Mouse (Mus musculus) kidney, postnatal 4 days (tissue): Measurements from ENCODE around the gene A330070K13Rik.

ENCODE experiments used
- DNase-seq, 2 experiments: peaks; one replicate each; pipeline ENCODE4 v3.0.0; 2021; ENCODE audit warnings: mixed read lengths in 2 of 2

Gene A330070K13Rik

DNA sequence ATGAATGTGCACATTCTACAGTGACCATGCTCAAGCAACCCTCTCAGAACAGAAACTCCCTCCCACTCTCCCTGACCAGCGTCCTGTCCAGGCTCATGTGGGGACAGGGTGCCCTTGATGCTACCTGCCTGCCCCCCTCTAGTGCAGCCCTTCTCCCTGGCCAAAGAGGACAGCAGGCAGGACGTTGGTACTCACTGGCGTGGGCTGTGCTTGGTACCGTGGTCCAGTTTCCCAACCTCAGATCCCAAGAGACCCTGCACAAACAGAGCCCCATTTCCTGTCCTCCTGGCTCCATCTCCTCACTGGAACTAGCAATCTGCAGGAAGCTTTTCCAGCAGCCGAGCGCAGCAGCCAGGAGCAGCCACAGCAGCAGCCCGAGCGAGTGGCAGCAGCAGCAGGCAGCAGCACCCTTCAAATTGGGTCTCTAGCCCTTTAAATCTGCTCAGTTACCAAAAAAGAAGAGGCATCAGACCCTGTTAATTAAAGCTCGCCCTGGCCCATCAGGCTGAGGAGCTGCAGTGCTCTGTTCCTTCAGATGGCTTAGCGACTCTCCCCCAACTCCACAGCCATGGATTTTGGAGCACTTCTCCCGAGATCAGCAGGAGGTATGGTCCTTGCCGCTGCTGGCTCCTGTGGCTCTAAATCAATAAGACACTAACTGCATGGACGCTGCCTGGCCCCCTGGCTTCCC, at the start of gene A330070K13Rik:
A330070K13Rik (minus strand) TSS at position 410 of the 691 bp plus-strand sequence.
- DNase-seq, result peak; percentile 24 to 37

DNA sequence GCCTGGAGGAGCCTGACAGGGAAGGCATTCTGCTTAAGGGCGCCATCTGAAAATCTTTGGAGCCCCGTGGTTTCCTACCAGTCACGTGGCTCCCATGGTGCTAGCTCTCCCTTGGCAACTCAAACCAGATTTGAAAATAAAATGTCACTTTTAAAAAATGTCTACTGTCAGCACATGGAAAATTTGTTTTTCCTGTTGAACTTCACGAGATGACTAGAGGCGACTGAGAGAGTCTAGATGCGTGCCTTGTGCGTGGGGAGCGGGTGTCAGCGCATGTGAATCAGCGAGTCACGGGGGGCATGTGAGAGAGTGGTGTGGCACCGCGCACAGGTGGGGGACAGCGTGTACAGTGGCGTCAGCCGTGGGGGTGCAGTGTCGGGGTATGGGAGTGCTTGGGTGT, 27.1 kb upstream of the A330070K13Rik start:
- DNase-seq, result no peak

GRCm38 (mm10) chr5:130409706-130410105, 25.3 kb upstream of the A330070K13Rik start:
- DNase-seq, result no peak

DNA sequence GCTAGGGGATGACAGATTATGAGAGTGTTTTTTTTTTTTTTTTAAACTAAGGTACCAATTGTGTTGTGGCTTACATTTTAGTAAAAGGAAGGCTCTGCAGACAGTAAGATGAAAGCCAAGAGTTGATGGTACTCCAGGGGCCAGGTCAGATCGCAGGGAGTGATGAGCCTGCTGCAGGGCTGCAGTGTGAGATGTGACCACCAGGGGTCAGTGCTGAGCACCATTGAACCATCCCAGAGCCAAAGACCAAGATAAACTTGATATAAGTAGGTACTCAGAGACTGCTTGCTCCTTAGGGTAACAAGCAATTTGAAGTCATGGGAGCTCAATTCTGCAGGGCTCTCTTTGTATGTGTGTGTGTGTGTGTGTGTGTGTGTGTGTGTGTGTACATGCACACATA, 20.8 kb upstream of the A330070K13Rik start:
- DNase-seq, result peak; percentile 71 to 72

- no peak for DNase-seq
Measured at GRCm38 (mm10) chr5:130400136-130400917, 15.9 kb upstream of the A330070K13Rik start.

DNA sequence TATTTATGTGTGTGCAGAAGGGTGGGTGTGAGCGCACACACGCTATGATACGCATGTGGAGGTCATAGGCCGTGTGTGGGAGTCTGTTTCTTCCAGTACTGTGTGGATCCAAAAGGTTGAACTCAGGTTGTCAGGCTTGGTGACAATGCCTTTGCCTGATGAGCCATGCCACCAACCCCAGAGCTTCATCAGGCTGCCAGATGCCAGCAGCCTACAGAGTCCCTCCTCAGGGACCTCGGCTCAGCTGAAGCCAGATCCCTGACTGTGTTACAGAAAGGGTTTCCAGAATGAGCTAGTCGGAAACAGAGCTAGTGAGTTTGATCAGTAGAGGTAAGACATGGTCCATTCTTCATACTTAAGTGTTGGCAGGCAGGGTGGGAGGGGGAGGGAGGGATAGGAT, 10.7 kb upstream of the A330070K13Rik start:
- DNase-seq, result peak in 1 of 2 experiments; percentile 10

GRCm38 (mm10) chr5:130394386-130394785, 10.0 kb upstream of the A330070K13Rik start:
- DNase-seq, result peak; percentile 14 to 19

DNA sequence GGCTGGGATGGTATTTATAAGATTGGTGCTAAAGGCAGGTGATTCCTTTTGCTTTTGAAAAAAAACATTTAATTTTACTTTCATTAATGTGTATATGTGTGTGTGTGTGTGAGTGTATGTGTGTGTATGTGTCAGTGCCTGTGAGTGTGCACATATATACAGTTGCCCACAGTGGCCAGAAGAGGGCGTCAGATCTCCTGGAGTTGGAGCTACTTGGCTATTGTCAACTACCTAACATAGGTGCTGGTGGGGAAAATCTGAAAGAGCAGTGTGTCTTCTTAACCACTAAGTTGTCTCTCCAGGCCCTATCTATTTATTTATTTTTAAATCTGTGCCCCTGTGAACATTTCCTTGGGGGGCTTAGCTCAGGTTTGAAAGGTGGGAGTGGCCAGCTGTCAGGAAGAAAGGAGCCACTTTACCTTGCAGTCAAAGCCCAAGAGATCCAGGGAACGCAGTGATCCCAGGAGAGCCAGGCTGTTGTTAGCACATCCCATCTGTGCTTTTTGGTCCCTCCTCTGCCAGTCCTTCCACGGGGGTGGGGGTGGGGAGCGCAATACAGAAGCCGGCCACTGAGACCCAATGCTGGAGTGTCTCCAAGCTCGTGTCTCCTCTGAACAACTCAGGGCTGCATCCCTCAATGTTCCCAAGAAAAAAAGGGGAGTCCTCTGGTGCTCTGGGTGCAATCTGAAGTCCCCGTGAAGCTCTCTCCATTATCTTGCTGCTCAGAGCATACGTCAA, 9.4 kb upstream of the A330070K13Rik start:
- no peak for DNase-seq

DNA sequence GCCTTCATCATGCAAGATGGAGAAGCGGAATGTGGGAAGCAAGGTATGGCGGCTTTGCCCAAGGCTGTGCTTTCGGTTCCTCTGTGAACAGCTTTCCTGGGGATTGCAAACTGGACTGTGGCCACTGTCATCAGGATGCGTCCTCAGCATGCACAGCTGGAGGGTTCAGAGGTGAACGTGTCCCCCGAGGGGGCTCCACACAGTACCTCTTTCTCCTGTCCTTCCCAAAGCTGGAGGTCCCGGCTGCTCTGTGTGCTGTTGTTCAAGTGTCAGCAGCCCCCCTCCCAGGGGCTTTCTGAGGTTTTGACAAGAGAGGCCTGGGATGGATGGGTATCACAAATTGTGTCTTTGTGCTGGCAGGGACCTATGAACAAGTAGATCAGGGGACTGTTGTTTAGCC, 2.0 kb upstream of the A330070K13Rik start:
- no peak for DNase-seq

- no peak for DNase-seq
Measured at GRCm38 (mm10) chr5:130375411-130375810, 9.0 kb downstream of the A330070K13Rik start.

DNA sequence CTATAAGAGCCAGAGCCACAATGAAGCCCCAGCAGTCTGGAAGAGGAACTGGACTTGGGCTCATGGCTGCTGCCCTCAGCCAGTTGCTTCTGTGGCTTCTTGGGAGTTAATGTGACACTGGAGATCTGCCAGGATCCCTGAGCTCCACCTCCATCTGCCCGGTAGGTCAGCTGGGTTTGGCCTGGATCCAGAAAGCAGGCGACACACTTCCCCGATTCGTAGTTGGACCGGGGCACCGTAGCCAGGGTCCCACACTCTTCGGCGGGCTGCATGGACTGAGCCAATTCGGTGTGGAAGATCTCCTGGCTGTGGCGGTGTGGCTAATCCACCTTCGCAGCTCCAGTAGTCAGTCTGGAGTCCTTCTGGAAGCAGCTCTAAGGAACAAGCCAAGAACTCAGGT, 15.2 kb downstream of the A330070K13Rik start, which contains the start of gene Caln1:
Caln1 (plus strand) TSS at position 219 of the 400 bp plus-strand sequence.
- peak; percentile 35 to 55 for DNase-seq

DNA sequence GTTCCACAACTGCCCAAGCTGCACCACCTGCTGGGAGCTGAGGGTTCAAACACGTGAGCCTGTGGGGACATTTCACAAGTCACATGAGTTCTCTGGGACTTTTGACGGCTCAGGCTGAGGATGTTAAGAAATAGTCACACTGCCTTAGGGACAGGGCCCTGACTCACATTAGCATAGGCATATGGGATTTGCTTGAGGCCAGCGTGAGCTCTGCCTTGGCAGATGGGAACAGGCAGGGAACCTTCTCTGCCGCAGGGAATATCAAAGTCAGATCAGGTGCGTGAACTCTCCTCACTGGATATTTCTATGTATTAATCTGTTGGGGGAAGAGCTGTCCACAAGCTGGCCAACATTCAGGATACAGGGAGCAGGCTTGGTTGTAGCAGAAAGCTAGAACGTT, 16.2 kb downstream of the A330070K13Rik start:
- no peak for DNase-seq

DNA sequence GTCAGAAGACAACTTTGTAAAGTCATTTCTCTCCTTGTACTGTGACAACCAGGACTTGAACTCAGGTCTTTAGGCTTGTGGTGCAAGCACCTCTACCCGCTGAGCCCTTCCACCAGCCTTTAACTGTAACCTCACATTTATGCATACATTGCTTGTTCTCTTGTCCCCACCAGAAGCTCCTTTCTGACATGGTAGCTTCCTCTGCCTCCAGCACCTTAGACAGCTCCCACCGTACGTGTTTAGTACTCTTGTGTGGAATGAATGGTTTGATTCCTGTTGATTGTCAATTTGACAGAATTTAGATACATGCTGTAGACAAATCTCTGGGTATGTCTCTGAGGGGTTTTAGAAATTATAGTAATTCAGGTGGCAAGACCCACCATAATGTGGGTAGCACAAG, 20.7 kb downstream of the A330070K13Rik start:
- peak; percentile 78 to 80 for DNase-seq

- no peak for DNase-seq
Measured at GRCm38 (mm10) chr5:130363111-130363510, 21.3 kb downstream of the A330070K13Rik start.

- peak; percentile 59 to 63 for DNase-seq
Measured at GRCm38 (mm10) chr5:130355223-130355622, 29.2 kb downstream of the A330070K13Rik start.

DNA sequence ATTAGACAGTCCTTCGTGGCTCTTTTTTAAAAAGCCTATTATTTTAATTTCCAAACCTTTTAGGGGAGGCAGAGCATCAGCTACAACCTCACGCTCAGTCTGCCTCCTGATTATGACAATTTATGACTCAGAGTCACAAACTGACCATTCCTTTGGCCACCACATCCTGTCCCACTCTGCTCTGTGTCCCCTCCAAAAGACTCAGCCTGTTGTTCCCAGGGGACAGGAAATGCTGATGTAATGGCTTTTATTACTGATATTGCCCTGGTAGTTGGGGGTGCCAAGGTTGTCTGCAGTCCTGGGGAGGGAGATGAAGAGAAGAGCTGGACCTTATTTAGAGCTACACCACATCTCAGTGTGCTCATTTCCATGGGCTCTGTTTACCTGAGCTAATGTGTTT, 38.6 kb downstream of the A330070K13Rik start:
- no peak for DNase-seq

- no peak for DNase-seq
Measured at GRCm38 (mm10) chr5:130344999-130345398, 39.4 kb downstream of the A330070K13Rik start.

GRCm38 (mm10) chr5:130340656-130341055, 43.8 kb downstream of the A330070K13Rik start:
- DNase-seq, result no peak

DNA sequence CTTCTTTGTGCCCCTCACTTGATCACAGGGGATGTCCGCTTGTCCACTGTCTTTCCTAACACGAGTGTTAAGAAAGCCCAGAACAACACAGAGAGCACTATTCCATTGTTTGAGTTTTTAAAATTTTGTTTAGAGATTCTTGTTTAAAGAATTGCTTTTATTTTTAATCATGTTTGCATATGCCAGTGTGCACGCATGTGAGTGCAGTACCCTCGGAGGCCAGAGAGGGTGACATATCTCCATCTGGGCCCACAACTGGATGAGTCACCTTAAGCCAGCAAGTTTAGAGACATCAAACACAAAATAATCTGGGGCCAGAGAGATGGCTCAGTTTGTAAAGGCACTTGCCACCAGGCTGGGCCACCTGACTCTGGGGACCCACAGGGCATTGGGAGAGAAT, 49.0 kb downstream of the A330070K13Rik start:
- DNase-seq, result no peak

GRCm38 (mm10) chr5:130333971-130334370, 50.5 kb downstream of the A330070K13Rik start:
- DNase-seq, result no peak

DNA sequence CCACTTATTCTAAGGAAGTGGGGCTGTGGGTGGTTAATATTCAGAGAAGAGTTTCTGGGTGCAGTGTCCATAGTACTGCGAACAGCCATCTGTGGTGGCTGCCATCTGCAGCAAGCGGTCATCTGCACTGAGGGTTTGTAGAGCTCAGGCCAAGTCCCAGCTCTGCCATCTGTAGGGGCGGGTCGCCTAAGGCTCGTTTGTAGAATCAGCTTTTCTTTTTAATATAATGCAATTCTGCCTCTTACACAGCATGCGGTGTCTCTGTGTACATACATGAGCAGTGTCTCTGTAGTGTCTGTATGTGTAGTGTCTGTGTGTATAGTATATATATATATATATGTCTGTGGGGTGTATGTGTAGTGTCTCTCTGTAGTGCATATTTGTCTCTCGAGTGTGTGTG, 50.9 kb downstream of the A330070K13Rik start:
- no peak for DNase-seq

DNA sequence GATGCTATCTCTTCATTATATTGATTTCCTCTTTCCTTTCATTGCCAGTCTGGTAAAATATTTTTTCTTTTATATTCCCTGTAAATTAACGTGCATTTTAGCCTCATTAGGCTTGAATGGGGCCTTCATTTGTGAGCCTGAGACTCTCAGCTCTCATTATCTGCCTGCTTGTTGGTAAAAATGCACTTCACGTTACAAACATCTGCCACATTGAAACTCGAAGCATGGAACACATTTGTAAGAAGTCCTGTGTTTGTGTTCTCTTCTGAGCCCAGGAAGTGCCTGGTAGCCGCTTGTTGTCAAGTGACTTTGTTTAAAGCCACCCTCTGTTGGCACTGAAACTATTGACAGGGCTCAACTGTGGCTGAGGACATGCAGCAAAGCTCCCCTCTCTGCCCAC, 53.2 kb downstream of the A330070K13Rik start:
- no peak for DNase-seq

DNA sequence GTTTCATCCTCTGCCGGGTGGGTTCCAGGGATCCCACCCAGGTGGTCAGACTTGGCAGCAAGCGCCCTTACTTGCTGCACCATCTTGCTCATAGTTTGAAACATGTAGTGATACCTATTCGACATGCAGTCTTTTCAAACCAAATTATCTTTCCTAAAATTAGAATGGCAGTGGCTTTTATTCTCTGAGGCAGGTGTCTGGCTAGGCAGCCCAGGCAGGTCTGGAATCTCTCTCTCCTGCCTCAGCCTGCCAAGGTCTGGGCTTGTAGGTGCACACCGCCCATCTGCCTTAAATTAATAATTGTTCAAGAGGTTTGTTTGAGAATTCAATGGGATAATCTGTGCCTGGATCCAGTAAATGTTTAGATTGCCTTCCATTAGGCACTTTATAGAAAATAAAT, 53.6 kb downstream of the A330070K13Rik start:
- DNase-seq, result no peak
